ENCODE assay signal across 8 mouse cellular contexts in genomic region chr2:31572051-31572914, GRCm38 (mm10). TPM values are rescaled to one million over a fixed set of nuclear protein-coding genes. Genes with fewer than 3 reads are reported as not detected.
DNase-seq lines count a peak whose midpoint lies in the region; ATAC-seq and TF ChIP-seq lines count a peak whose summit lies in the region.

TSS of gene Fubp3 (plus strand) at chr2:31572651.

- H3K27me3 ChIP-seq in hindbrain, embryonic 10.5 days (ENCODE audit: insufficient read depth, poor library complexity, severe bottlenecking) = no peaks in the 10 kb centered on the region
- no peaks in the 10 kb centered on the region for H3K27me3 ChIP-seq in lung, postnatal 0 days (replicated peaks; ENCODE audit: insufficient read depth, low read length)

- H3K9ac ChIP-seq in lung, postnatal 0 days (replicated peaks; ENCODE audit: low read depth) = peak within 1 kb of the TSS; percentile 91

- peak within 1 kb of the TSS; percentile 97 for H3K27ac ChIP-seq in hindbrain, embryonic 10.5 days
- H3K27ac ChIP-seq in lung, postnatal 0 days (ENCODE audit: low read length) = peak within 1 kb of the TSS; percentile 91

- H3K4me3 ChIP-seq in hindbrain, embryonic 10.5 days = peak within 1 kb of the TSS; percentile 100
- H3K4me3 ChIP-seq in lung, postnatal 0 days (ENCODE audit: low read depth, low read length) = peak within 1 kb of the TSS; percentile 91

- peak; percentile 60; the same call in 1 of the 2 replicates for TF ChIP-seq EP300 in lung, postnatal 0 days (IDR thresholded peaks at IDR 0.05)

- WGBS in hindbrain, embryonic 10.5 days = 1% methylated on average over 51 of the region's 51 CpGs
- under 1% methylated on average over 42 of the region's 51 CpGs for WGBS in lung, postnatal 0 days

- peak; percentile 99 for ATAC-seq in frontal cortex, adult (ENCODE audit: low TSS enrichment)
- ATAC-seq in lung, postnatal 0 days = peak; percentile 97

- TF ChIP-seq CTCF in lung, postnatal 0 days (IDR thresholded peaks at IDR 0.05) = no peak

- no peaks in the 10 kb centered on the region for H3K9me3 ChIP-seq in hindbrain, embryonic 10.5 days
- H3K9me3 ChIP-seq in lung, postnatal 0 days (ENCODE audit: low read length) = no peaks in the 10 kb centered on the region

- H3K4me1 ChIP-seq in hindbrain, embryonic 10.5 days (replicated peaks) = peaks cover 25% of the 10 kb centered on the region
- peaks cover 10% of the 10 kb centered on the region; the same call in 1 of the 2 replicates for H3K4me1 ChIP-seq in lung, postnatal 0 days (ENCODE audit: insufficient read depth, low read depth, low read length)

- peaks cover 24% of the 10 kb centered on the region for H3K36me3 ChIP-seq in hindbrain, embryonic 10.5 days
- no peaks in the 10 kb centered on the region for H3K36me3 ChIP-seq in lung, postnatal 0 days (ENCODE audit: insufficient read depth, low read length)

- peak; percentile 96 for DNase-seq in MN1 (ENCODE audit: low spot score)
- peak; percentile 85 for DNase-seq in cerebellum, adult 9-10 months
- peak; percentile 94 for DNase-seq in hindbrain, embryonic 10.5 days (ENCODE audit: low spot score)
- DNase-seq in layer of hippocampus, adult 9-11 months = peak; percentile 90
- DNase-seq in lung, postnatal 0 days (ENCODE audit: low spot score) = peak; percentile 98
- DNase-seq in ovary, postnatal 14 days (ENCODE audit: low spot score) = peak; percentile 88
- peak; percentile 86 for DNase-seq in thymus, postnatal 14 days

- peak within 1 kb of the TSS; percentile 86 for H3K4me2 ChIP-seq in lung, postnatal 0 days (replicated peaks; ENCODE audit: low read depth, low read length)

RNA-seq across cellular contexts. Expression of gene Fubp3, which starts in this region (rescaled TPM):
- 60.6 and 88.6 TPM in 2 replicates for polyA plus RNA-seq in hindbrain, embryonic 10.5 days (2016; fragmentation: Nextera tagmentation; extraction: Ambion mirVana)
- 47.7 and 55.1 TPM in 2 replicates for polyA plus RNA-seq in lung, postnatal 0 days (2015; fragmentation: Nextera tagmentation; extraction: Ambion mirVana)

Comparison
In these comparisons a context has a peak if more than half of its experiments do, and no peak if none do; other contexts are left out.
1. Peak in every context shown above with its lines: DNase-seq, ATAC-seq, H3K4me3 ChIP-seq and H3K27ac ChIP-seq.